Mouse (Mus musculus) frontal cortex, postnatal 25 days (tissue): ENCODE measurements around the gene Olfr145.

Experiments
- DNase-seq, 2 experiments: peaks; one replicate each; pipeline ENCODE4 v3.0.0; 2022; ENCODE audit warnings: low spot score in 2 of 2

Olfr145 gene

GRCm38 (mm10) chr9:37896661-37897060, at the start of gene Olfr145:
Gene Olfr145, plus strand, starts transcription at chr9:37896724.
- DNase-seq: no peak

GRCm38 (mm10) chr9:37849267-37849666, 47.3 kb upstream of the Olfr145 start:
- no peak for DNase-seq

GRCm38 (mm10) chr9:37853969-37854368, 42.6 kb upstream of the Olfr145 start, which contains the start of gene Olfr877:
Gene Olfr877, plus strand, starts transcription at chr9:37854269.
- DNase-seq: no peak

GRCm38 (mm10) chr9:37863325-37863724, 33.2 kb upstream of the Olfr145 start:
- DNase-seq: no peak

- no peak for DNase-seq
Measured at GRCm38 (mm10) chr9:37870246-37870645, 26.3 kb upstream of the Olfr145 start.

- no peak for DNase-seq
Measured at GRCm38 (mm10) chr9:37871097-37871496, 25.4 kb upstream of the Olfr145 start.

GRCm38 (mm10) chr9:37871536-37871935, 25.0 kb upstream of the Olfr145 start:
- no peak for DNase-seq

- no peak for DNase-seq
Measured at GRCm38 (mm10) chr9:37890960-37891359, 5.6 kb upstream of the Olfr145 start.

GRCm38 (mm10) chr9:37905555-37905954, 9.0 kb downstream of the Olfr145 start:
- no peak for DNase-seq

GRCm38 (mm10) chr9:37917540-37917939, 21.0 kb downstream of the Olfr145 start, which contains the start of gene Olfr878:
Gene Olfr878, plus strand, starts transcription at chr9:37917840.
- DNase-seq: no peak

GRCm38 (mm10) chr9:37918018-37918417, 21.5 kb downstream of the Olfr145 start:
- DNase-seq: no peak

GRCm38 (mm10) chr9:37924194-37924593, 27.7 kb downstream of the Olfr145 start:
- DNase-seq: no peak

- DNase-seq: no peak
Measured at GRCm38 (mm10) chr9:37925445-37925844, 28.9 kb downstream of the Olfr145 start.

GRCm38 (mm10) chr9:37926019-37927013, 29.8 kb downstream of the Olfr145 start:
- DNase-seq: no peak

- peak; percentile 48 to 62 for DNase-seq
Measured at GRCm38 (mm10) chr9:37932519-37932918, 36.0 kb downstream of the Olfr145 start.

GRCm38 (mm10) chr9:37934146-37934545, 37.6 kb downstream of the Olfr145 start:
- DNase-seq: no peak

- no peak for DNase-seq
Measured at GRCm38 (mm10) chr9:37941167-37941566, 44.6 kb downstream of the Olfr145 start.
